Mouse (Mus musculus) stomach, adult 2 months (tissue): Measurements from ENCODE around the gene Clec3b. TPM values are rescaled to one million over a fixed set of nuclear protein-coding genes. Genes with fewer than 3 reads are reported as not detected.

Experiments
- polyA plus RNA-seq: library from polyadenylated mRNA; depleted of rRNA; stranded (reverse); fragments of >200 nt; gene quantifications from 2 replicates; pipeline ENCODE4 v1.2.3, GENCODE M21; 2012; rRNA removed

Gene Clec3b
- polyA plus RNA-seq: 84.1 and 84.3 TPM in 2 replicates

DNA sequence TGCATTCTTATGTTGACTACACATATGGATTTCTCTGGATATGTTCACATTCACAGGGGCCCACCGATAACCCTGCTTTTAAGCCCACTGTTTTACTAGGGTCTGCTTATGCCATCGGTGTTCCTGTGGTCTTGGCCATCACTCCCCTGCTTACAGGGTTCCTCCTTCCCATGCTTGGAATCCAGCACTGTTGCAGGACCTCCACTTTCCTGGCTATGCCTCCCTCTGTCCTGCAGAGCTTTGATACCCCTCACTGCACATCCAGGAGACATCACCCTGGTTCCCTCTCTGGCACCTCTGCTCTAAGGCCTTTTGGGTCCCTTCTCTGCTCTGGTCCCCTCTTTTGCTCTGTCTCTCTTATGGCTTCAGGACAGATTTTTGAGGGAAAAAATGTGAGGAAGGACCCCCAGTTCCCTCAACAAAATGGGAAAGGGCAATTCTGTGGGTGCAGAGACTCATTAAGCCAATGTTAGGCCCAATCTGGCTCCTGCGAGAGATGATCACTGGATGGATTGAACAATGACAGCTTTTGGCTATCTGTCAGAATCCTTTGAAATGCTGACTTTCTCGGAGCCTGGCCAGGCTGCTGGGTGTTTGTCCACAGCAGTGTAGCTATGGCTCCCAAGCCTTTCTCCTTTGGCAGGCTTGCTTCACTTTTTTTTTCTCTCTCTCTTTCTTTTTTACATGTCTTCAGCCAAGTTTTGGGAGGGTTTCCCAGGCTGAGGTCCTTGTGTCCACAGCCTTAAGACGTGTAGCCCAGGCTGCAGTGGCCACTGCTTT lies at the start of gene Clec3b:
Gene Clec3b, plus strand, starts transcription at position 706 of the 780 bp plus-strand sequence.

DNA sequence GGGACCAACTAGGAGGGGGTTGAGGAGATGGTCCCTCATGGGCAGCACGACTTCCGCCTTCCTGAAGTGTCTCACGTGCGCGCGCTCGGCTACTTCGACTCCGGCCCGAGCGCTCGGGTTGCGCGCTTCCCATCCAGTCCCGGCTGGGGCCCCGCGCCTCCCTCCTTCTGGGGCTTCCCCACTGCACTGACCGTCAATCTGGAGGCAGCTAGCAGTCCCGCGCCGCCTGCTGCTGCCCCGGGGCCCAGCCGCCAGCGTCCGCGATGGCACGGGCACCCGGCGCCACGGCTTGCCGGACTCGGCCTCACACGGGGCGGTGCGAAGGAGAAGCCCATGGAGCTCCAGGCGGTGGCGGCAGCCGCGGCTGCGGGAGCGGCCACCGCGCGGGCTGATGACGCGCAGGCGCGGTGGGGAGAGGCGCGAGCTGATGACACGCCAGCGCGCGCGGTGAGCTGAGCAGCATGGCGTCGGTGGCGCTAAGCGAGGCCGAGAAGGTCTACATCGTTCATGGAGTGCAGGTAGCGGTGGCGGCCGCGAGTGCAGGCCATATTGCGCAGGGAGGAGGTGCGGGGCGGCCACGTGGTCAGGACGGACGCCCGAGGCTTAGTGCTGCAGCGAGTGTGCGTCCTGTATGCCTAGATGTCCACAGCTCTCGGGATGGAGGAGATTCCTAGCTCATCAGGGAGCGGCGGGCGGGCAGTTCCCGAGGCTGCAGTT lies 37.8 kb upstream of the Clec3b start, which contains the start of the genes Zdhhc3 and Exosc7:
Gene Zdhhc3, minus strand, starts transcription at position 401 of the 717 bp plus-strand sequence.
Gene Exosc7, plus strand, starts transcription at position 411 of the 717 bp plus-strand sequence.

Other genes with a start within 250 kb of the Clec3b start
- 0.03 and 0.12 TPM in 2 replicates for gene Zfp105, start 227.9 kb upstream of the Clec3b start, polyA plus RNA-seq
- 0.33 and 0.56 TPM in 2 replicates for gene 1110059G10Rik, start 199.9 kb upstream of the Clec3b start, polyA plus RNA-seq
- 0.15 and 0.41 TPM in 2 replicates for gene Kif15, start 199.9 kb upstream of the Clec3b start, polyA plus RNA-seq
- 7.4 and 12.7 TPM in 2 replicates for gene Tmem42, start 129.6 kb upstream of the Clec3b start, polyA plus RNA-seq
- 0.10 TPM in 1 of 2 replicates, not detected in the other for gene Tgm4, start 116.2 kb upstream of the Clec3b start, polyA plus RNA-seq
- gene Zdhhc3, start 37.7 kb upstream of the Clec3b start, polyA plus RNA-seq: 88.3 and 186 TPM in 2 replicates
- 5.0 and 6.6 TPM in 2 replicates for gene Exosc7, start 37.7 kb upstream of the Clec3b start, polyA plus RNA-seq
- gene Cdcp1, start 65.1 kb downstream of the Clec3b start, polyA plus RNA-seq: 8.0 and 11.1 TPM in 2 replicates
- gene Tmem158, start 109.8 kb downstream of the Clec3b start, polyA plus RNA-seq: 12.4 and 28.2 TPM in 2 replicates
- gene Lars2, start 216.0 kb downstream of the Clec3b start, polyA plus RNA-seq: 58.1 and 141 TPM in 2 replicates